Mouse (Mus musculus) hindbrain, postnatal 0 days (tissue): ENCODE measurements around the gene Fcnb. TPM values are rescaled to one million over a fixed set of nuclear protein-coding genes. Genes with fewer than 3 reads are reported as not detected.

Experiments
- ATAC-seq: fragments of 200-750 bp; cut with Nextera tagmentation; 2 replicates; pipeline ENCODE4 v1.8.0; 2017; ENCODE audit warnings: mild to moderate bottlenecking, moderate TSS enrichment, moderate library complexity
- DNase-seq: peaks from one replicate; pipeline ENCODE4 v3.0.0-alpha.2; 2015; ENCODE audit warnings: low spot score
- H3K27ac ChIP-seq: fragments of 300-500 bp; sonication (generic); 2 replicates; pipeline ENCODE4 v1.5.1; 2014; ENCODE audit warnings: mild to moderate bottlenecking
- H3K27me3 ChIP-seq: fragments of 300-500 bp; sonication (generic); 2 replicates; pipeline ENCODE4 v1.6.1; 2014; ENCODE audit warnings: low read length, mixed read lengths; ENCODE audit not compliant: insufficient read depth
- H3K36me3 ChIP-seq: fragments of 300-500 bp; sonication (generic); 2 replicates; pipeline ENCODE4 v1.6.1; 2014; ENCODE audit warnings: low read length, mixed read lengths; ENCODE audit not compliant: insufficient read depth
- H3K4me1 ChIP-seq: fragments of 300-500 bp; sonication (generic); 2 replicates; pipeline ENCODE4 v1.6.1; 2014; ENCODE audit warnings: antibody characterized with exemption, low read length, mixed read lengths; ENCODE audit not compliant: insufficient read depth
- H3K4me2 ChIP-seq: fragments of 300-500 bp; sonication (generic); 2 replicates; pipeline ENCODE4 v1.6.1; 2014; ENCODE audit warnings: low read depth, mild to moderate bottlenecking, low read length, moderate library complexity, mixed read lengths
- H3K4me3 ChIP-seq: fragments of 300-500 bp; sonication (generic); 2 replicates; pipeline ENCODE4 v1.5.1; 2014; ENCODE audit warnings: low read length
- H3K9ac ChIP-seq: fragments of 300-500 bp; sonication (generic); replicated peaks from 2 replicates; pipeline ENCODE4 v1.6.1; 2014; ENCODE audit warnings: mild to moderate bottlenecking, low read length, moderate library complexity, mixed read lengths
- H3K9me3 ChIP-seq: fragments of 300-500 bp; sonication (generic); 2 replicates; pipeline ENCODE4 v1.6.1; 2016; ENCODE audit warnings: low read length, mixed read lengths
- CTCF ChIP-seq: IDR thresholded peaks from 2 replicates; pipeline ENCODE4 v1.5.1; 2016; ENCODE audit warnings: antibody characterized with exemption, control low read depth, low read depth
- WGBS: fragments of 180-500 bp; shearing (Covaris S2); extraction: QIAGEN DNeasy Blood & Tissue Kit; methylation state at CpG from one replicate; pipeline ENCODE4 v1.1.7; 2014; 5-methylcytosine and 5-hydroxymethylcytosine counted together
- polyA plus RNA-seq: library from polyadenylated mRNA; unstranded; fragments of >200 nt; fragmentation: Nextera tagmentation; extraction: Ambion mirVana; gene quantifications from 2 replicates; pipeline ENCODE4 v1.2.1, GENCODE M21; 2015
- total RNA-seq: library from RNA; depleted of rRNA; stranded (reverse); fragments of >200 nt; gene quantifications from 2 replicates; pipeline ENCODE4 v1.2.3, GENCODE M21; 2014

Fcnb gene
- total and polyA plus RNA-seq, 2 experiments from 2014 or later, result not detected

DNA sequence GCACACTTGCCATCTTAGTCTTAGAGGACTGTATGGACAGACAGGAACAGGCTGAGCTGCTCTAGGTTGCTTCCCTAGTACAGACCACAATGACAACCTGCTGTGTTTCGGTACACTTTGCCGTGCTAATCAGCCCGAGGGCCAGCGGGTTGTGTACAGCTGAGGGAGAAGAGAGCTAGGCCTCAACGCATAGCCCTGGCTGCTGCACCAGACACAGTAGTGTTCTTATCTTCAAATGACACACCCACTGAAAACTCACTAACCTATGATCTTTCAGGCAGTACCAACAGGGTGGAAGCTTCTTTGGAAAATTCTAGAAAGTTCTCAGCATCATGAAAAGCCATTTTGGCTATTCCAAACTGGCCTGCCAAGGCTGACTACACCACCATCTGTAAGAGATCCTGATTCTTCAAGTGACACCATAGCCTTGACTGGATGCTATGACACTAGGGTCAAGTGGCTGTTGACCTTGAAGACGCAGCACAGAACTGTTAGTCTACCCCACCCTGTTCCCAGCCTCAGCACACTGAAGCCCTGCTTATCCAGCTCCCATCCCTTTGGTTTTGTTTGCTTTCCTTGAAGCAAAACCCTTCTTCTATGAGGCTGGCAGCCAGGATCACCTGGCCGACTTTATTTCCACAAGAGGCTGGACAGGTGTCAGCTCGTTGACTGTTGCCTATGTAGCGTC is 16.3 kb upstream of the Fcnb start:
- 87% methylated on average over 9 of the region's 9 CpGs for WGBS
- Histone ChIP-seq H3K36me3 (no peaks in the 10 kb centered on the region), H3K27me3 (no peaks in the 10 kb centered on the region), H3K27ac (no peak overlapping the region), H3K9ac (no peak overlapping the region), H3K9me3 (no peaks in the 10 kb centered on the region), H3K4me3 (no peak overlapping the region), H3K4me1 (no peaks in the 10 kb centered on the region; the same call in 1 of the 2 replicates), H3K4me2 (no peak overlapping the region)
- ATAC-seq, result peak; percentile 24; the same call in 1 of the 2 replicates
- no peak for TF ChIP-seq CTCF
- DNase-seq, result no peak

DNA sequence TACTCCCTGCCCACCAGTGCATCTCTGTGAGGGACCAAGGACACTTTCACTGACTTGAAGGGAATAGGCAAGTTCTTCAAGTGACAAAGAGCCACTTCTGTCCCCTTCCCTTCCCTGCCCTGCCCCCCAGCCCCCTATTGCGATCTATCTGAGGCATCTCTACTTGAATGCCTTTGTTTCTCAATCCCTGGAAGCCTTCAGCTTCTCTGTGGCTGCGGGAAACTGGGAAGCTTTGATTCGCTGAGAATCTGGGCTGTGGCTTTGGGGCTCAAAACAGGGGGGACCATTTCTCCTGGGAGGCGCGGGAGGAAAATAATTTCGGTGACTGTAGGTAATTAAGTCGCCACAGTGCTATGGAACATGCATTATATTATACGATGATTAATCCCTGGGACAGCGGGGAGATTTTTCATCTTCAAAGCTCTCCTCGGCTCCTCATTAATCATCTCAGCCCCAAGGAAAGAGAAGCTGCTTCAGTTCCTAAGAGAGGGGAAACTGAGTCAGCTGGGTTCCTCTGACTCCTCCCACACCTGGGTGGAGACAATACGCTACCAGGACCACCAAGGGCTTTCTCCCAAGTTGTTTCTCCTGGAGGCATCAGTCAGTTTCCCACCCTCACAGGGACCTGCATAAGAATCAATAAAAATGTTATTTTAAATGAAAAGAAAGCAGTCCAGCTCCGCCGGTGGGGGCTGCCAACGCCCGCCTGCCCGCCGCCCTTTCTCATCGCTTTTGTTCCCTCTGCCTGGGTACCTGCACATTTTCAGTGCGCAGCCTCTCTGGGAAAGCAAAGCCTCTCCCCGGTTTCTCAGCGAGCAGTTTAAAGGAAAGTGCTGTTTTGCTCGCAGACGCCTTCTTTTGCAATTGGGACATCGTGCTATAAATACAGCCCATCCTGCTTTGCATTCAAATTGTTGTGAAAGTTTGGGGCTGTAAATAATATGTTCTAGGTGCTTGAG is 14.1 kb upstream of the Fcnb start:
- no peaks in the 10 kb centered on the region; the same call in 1 of the 2 replicates for H3K4me1 ChIP-seq
- no peaks in the 10 kb centered on the region for H3K36me3 ChIP-seq
- no peaks in the 10 kb centered on the region for H3K27me3 ChIP-seq
- H3K27ac ChIP-seq, result peak overlapping the region; percentile 8; the same call in 1 of the 2 replicates
- H3K9ac ChIP-seq, result 0 out of 2 replicates have a peak overlapping the region, but pooled peaks have one; percentile 1
- 0 out of 2 replicates have a peak, but pooled peaks have one; percentile 48 for ATAC-seq
- DNase-seq, result peak; percentile 65
- 0 out of 2 replicates have a peak overlapping the region, but pooled peaks have one; percentile 5 for H3K4me3 ChIP-seq
- peak overlapping the region; percentile 46 for H3K4me2 ChIP-seq
- H3K9me3 ChIP-seq, result no peaks in the 10 kb centered on the region
- no peak for TF ChIP-seq CTCF
- 3% methylated on average over 24 of the region's 24 CpGs for WGBS

DNA sequence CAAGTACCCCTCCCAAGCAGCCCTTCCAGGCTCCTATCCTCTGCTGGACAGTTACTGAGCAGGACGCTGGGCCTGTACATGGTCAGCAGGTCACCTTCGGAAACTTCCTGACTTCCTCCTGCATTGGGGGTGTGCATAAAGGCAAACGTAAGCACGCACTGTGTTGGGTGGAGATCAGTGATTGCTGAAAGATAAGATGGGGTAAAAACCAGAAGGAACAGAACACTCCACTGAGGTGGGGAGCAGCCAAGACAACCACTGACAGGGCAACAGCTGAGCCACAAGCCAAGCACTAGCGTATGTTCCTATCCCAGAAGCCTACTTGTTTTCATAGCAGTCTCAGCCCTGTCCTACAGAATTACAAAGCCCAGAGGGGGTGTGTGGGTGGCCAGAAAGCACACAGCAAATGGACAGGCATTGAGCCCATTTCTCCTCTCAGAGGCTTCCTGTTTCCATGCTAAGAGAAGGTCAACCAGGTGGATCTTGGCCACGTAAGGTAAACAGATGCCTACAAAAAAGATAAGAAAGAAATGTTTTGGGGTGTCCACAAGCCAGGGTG is 12.1 kb upstream of the Fcnb start:
- DNase-seq (no peak), ATAC-seq (no peak)
- H3K27me3 ChIP-seq, result no peaks in the 10 kb centered on the region
- H3K27ac ChIP-seq, result no peak overlapping the region
- H3K4me2 ChIP-seq, result no peak overlapping the region
- WGBS, result 88% methylated on average over 6 of the region's 6 CpGs
- TF ChIP-seq CTCF, result no peak
- H3K4me3 ChIP-seq, result no peak overlapping the region
- no peaks in the 10 kb centered on the region; the same call in 1 of the 2 replicates for H3K4me1 ChIP-seq
- H3K36me3 ChIP-seq, result no peaks in the 10 kb centered on the region
- no peaks in the 10 kb centered on the region for H3K9me3 ChIP-seq
- H3K9ac ChIP-seq, result no peak overlapping the region

DNA sequence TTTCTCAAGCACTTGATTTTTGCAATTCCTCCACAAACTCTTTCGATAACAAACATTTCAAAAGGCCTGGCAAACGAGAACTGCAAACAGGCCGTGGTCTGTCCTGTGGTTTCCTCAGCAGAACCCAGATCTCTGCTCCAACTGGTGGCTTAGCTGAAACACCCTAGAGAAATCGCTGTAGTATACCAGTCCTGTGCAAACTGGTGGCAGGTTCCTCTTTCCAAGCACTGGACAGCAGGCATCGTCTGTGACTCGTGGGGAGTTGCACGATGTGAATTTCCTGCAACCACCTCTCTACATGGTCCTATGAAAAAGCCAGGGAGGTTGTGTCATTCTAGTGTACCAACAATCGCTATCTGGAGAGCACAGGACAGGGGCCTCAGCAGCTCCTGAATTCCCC is 7.4 kb upstream of the Fcnb start:
- no peak for ATAC-seq
- Histone ChIP-seq H3K9me3 (no peaks in the 10 kb centered on the region), H3K9ac (no peak overlapping the region), H3K27ac (no peak overlapping the region), H3K4me3 (no peak overlapping the region), H3K4me2 (no peak overlapping the region), H3K27me3 (no peaks in the 10 kb centered on the region), H3K4me1 (0 out of 2 replicates have a peak, but pooled peaks cover 4% of the 10 kb centered on the region), H3K36me3 (no peaks in the 10 kb centered on the region)
- WGBS, result 88% methylated on average over 8 of the region's 8 CpGs
- TF ChIP-seq CTCF, result no peak
- DNase-seq, result no peak

DNA sequence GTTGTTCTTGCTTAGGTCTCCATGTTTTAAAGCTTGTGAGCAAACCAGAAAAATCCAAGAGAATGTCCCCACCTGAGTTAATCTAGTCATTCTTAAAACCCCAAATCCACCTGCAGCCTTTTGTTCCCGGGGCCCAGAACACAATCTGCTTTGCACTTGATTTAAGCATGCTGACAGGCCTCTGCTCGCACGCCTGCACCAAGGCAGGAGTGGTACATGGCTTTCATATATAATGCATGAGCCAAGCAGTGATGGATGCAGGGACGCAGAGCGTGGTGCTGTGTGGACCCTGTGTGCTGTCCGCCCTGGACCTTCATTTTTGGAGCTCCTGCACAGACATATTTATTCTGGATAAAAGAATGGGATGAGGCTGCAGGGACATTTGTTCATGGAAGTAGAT is 6.4 kb upstream of the Fcnb start:
- Histone ChIP-seq H3K9me3 (no peaks in the 10 kb centered on the region), H3K4me2 (no peak overlapping the region), H3K9ac (no peak overlapping the region), H3K36me3 (no peaks in the 10 kb centered on the region), H3K4me1 (0 out of 2 replicates have a peak, but pooled peaks cover 4% of the 10 kb centered on the region), H3K27ac (peak overlapping the region; percentile 65; the same call in 1 of the 2 replicates), H3K27me3 (no peaks in the 10 kb centered on the region), H3K4me3 (no peak overlapping the region)
- DNase-seq (peak; percentile 42), ATAC-seq (no peak)
- no peak for TF ChIP-seq CTCF
- 62% methylated on average over 6 of the region's 6 CpGs for WGBS

DNA sequence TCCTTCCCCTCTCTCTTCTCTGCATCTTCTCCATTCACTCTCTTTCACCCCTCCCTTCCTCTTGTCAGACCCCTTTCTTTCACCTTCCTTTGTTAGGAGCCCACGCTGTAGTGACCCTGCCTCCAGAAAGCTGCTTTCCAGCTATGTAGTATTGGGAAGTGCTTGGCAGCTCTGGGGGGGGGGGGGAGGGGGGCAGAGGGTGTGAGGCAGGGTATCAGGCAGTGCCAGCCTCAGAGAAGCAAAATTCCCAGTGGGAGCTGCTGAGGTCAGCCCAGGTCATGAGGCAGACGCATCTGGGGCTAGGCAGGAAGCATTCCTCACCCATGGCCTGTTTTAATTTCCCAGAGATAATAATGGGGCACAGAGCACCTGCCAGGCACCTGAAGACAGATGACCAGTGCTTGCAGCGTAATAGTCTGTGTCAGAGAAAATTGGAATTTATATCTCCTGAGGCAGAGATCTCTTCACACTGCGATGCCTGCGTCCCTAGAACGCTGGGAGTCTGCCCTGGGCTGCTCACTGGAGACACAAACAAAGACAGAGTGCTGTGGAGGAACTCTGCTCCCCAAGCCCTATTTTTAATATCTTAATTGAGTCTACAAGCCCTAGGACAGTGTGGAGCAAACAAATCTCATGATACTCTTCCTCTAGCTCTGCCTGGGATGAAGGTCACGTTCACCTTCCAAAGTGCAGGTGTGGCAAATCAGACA is 5.8 kb upstream of the Fcnb start:
- Histone ChIP-seq H3K36me3 (no peaks in the 10 kb centered on the region), H3K27ac (peak overlapping the region; percentile 65; the same call in 1 of the 2 replicates), H3K4me3 (no peak overlapping the region), H3K4me1 (0 out of 2 replicates have a peak, but pooled peaks cover 4% of the 10 kb centered on the region), H3K27me3 (no peaks in the 10 kb centered on the region), H3K4me2 (no peak overlapping the region), H3K9me3 (no peaks in the 10 kb centered on the region), H3K9ac (no peak overlapping the region; the same call in 1 of the 2 replicates)
- 46% methylated on average over 7 of the region's 7 CpGs for WGBS
- no peak for TF ChIP-seq CTCF
- DNase-seq, result no peak
- 0 out of 2 replicates have a peak, but pooled peaks have one; percentile 40 for ATAC-seq
